Mouse (Mus musculus): ENCODE measurements around the gene Rprd1b.
A peak's percentile ranks its signal among the peaks of the same experiment; 100 is the strongest.

The Rprd1b gene

DNA sequence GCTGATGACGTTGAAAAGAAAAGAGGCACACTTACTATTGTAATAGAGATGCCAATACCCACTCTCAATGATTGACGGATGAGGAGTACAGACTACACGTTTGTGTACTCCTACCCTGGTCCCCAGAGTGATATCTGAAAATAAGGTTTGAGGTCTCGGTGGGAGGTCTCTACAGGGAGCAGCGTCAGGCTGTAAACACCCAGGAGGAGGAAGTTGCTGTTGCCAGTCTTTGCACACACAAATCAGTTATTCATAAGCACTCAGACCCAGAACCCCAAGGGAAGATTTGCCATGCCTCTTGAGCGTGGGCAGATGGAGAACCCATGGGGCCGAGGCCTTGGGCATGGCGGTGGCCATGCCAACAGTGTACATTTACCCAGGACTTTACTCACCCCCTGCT is 56.2 kb downstream of the Rprd1b start:
- DNase-seq = no peak

GRCm38 (mm10) chr2:158090096-158090495 is 61.8 kb downstream of the Rprd1b start:
- DNase-seq = no peak

DNA sequence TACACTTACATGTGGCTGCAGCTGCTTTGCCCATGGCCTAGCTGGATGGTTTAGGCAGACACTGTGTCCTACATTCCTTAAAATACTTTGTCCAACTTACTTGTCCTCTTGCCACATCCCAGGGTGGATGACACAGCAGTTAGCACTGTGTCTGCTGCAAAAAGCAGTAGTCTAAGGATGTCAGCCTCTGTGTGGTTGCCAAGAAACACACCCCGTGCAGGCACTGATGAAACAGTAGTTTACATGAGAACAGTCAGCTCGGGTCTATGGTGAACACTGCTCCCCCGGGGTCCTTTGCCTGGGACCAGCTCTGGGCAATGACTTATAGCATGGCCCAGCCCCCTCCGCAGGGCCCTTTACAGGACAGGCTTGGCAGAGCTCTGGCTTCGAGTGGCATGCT is 65.0 kb downstream of the Rprd1b start:
- no peak for DNase-seq

- peak in 1 of 2 experiments; percentile 19 for DNase-seq
Measured at GRCm38 (mm10) chr2:158094300-158094699, 66.0 kb downstream of the Rprd1b start.

- peak; percentile 67 to 70 for DNase-seq
Measured at GRCm38 (mm10) chr2:158094846-158095245, 66.5 kb downstream of the Rprd1b start.

DNA sequence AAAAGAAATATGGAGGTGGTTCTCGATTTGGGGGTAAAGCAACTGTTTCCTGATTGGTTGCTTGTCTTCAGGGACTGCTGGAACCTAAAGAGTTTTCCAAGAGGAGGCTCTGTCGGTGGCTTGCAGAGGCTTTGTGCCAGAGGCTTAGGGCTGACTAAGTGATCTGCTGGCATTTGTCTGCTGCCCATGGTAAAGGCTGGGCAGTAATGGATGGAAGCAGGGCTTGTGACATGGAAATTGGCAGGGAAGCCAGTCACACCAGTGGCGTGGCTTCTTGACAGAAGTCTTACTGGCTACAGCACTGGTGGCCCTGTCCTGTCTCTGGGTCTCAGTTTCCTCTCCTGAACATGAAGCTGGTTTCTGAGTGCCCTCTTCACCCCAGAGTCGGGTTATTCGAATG is 68.8 kb downstream of the Rprd1b start:
- peak; percentile 42 to 63 for DNase-seq

GRCm38 (mm10) chr2:158098730-158099129 is 70.4 kb downstream of the Rprd1b start:
- DNase-seq = no peak

DNA sequence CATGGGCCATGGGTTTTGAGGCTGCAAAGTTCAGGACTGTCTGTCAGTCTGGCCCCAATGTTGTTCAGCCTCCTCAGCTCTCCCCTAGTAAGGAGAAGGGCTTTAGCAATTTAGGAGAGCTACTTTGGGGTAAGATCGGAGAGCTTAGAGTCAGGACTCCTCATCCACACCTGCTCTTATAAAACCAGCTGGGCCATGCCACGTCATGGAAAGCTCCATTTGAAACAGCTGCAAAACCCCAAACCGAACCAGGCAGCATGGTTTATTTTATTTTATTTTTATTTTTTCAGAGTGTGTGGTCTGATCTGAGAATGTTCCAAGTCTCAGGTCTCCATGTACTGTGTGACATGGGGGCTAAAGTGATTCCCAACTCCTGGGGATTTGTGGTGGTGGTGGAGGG is 71.2 kb downstream of the Rprd1b start:
- no peak for DNase-seq

GRCm38 (mm10) chr2:158101768-158102167 is 73.5 kb downstream of the Rprd1b start:
- DNase-seq = peak in 1 of 2 experiments; percentile 32

- no peak for DNase-seq
Measured at GRCm38 (mm10) chr2:158104966-158105365, 76.7 kb downstream of the Rprd1b start.

- DNase-seq = no peak
Measured at GRCm38 (mm10) chr2:158105605-158106004, 77.3 kb downstream of the Rprd1b start.

DNA sequence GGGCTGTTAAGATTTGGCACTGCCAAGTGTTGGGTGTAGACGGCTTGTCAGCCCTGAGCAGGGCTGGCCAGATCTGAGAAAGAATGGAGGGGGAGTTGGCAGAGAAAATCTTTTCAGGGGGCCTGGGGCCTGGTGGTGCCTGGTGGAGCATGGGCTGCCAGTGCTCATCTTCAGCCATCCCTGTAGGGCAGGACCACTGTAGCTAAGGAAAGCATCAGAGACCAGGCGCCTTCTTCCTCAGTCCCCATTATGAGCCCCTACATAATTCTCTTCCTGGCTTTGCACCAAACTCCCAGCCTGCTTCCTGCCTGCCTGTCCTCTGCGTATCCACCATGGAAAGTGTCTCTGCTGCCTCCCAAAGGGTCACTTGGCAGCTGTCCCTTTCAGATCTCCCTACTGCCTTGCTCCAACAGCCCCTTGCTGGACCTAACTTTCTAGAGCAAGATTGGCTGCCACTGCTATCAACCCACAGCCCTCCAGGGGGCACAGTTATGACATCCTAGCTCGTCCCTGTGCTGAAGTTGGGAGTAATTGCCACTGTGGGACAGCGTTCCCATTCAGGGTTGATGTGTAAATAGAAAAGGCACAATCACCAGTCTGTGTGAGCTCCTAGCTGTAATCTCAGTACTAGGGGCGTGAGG is 78.8 kb downstream of the Rprd1b start:
- no peak for DNase-seq

GRCm38 (mm10) chr2:158109516-158109915 is 81.2 kb downstream of the Rprd1b start:
- DNase-seq = no peak

GRCm38 (mm10) chr2:158113591-158114257 is 85.4 kb downstream of the Rprd1b start:
- DNase-seq = no peak

- no peak for DNase-seq
Measured at GRCm38 (mm10) chr2:158114931-158115330, 86.6 kb downstream of the Rprd1b start.

DNA sequence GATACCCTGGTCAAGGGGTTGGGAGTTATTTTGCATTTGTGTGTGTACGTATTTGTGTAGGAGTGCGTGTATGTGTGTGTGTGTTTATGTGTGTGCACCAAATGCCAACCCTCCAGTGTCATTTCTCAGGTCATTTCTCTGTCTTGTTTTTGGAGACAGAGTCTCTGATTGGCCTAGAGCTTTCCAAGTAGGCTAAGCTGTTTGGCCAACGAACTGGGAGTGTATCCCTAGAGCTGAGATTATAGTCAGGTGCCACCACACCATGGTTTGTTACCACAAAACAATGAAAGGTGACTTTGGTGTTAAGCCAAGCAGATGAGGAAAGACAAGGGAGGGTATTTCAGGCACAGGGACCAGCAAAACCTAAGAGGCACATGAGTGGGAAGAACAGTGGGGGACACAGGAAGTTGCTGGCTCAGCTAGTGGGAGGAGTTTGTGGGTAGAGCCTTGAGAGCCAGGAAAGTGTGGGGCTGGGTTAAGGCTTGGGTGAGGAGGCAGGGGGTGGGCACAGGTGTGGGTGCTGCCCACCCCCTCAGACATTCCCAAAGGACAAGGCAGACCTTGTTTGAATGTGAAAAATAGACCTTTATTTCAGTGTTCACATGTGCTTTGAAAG is 87.6 kb downstream of the Rprd1b start:
- DNase-seq = no peak

DNA sequence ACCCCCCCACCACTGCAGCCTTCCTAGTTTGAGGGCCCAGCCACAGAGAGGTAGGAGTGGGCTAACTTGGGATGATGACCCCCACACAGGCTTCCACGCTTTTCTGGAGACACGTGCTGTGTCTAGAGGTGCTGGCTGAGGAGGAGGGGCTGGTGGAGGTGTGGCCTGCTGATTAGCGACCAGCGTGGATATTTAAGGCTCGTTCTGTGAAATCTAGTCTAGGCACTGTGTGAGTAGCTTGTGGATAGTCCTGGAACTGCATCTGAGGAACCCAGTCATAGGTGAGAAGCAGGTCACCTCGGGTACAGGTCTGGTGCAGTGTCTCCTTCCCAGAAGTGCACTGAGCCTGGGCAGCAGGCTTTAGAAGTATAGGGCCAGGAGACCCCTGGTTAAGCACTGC is 88.4 kb downstream of the Rprd1b start:
- no peak for DNase-seq

DNA sequence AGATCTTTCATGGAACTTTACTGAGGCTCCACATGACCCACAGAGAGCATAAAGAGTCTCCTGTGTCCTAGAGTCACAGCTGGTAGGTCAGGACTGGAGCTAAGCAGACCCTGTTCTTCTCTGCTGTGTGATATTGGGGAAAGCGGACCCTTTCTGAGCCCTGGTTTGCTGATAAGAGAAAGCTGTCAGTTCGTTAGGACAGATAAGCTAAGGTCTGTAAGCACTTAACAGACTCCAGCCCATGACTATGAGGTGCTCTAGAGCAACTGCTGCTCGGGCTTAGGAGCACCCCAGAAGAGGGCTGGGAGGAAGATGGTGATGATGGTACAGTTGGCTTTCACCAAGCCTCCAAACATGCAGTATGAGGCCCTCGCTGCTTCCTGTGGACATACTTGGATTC is 90.8 kb downstream of the Rprd1b start:
- DNase-seq = no peak

DNA sequence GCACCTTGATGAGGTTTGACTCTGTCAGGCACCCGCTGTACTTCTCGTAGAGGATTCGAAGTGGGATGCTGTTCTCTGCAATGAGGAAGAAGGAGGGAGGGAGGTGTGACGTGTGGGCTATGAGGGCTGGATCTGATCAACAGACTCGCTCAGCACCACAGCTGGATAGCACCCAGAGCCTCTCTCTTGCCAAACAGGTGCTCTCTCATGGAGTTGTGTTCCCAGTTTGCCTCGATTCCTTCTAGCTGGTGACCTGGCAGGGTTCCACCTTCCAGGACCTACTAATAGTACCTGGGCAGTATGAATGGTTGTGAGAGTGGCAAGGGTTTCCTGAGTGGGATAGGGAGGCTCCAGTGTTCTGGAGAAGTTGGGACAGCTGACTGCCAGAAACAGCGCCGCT is 91.9 kb downstream of the Rprd1b start:
- no peak for DNase-seq

- DNase-seq = no peak
Measured at GRCm38 (mm10) chr2:158120868-158121267, 92.6 kb downstream of the Rprd1b start.

DNA sequence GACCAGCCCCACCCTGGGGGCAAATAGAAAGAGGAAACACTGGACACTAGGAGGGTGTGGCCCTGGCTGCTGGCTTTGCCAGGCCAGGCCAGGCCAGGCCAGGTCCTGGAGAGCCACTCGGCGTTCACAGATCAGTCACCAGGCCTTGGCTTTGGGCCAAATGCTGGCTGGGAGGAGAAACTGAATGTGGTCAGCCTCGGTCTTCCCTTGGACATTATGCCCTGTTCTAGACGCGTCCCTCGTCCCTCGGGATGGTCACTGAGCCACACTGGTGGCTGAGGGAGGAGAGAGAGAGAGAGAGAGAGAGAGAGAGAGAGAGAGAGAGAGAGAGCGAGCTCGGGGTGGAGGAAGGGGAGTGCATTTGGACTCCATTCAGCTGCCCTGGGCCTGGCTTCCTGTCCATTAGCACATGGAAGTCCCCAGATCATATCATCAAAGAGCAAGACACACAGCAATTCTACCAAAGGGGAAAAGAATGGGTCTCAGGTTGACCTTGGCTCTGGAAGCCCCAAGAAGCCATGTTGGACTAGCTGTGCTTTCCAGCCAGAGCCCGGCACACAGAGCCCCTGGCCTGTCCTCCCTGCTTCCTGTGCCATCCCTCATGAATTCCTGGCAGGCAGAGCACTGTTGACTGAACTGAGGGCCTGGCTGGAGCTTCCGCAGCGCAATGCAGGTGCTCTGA is 93.5 kb downstream of the Rprd1b start:
- DNase-seq = peak; percentile 73 to 83

GRCm38 (mm10) chr2:158122814-158123213 is 94.5 kb downstream of the Rprd1b start:
- DNase-seq = no peak

- DNase-seq = no peak
Measured at GRCm38 (mm10) chr2:158127245-158127644, 98.9 kb downstream of the Rprd1b start.

- no peak for DNase-seq
Measured at GRCm38 (mm10) chr2:158127872-158128271, 99.6 kb downstream of the Rprd1b start.
